Mouse (Mus musculus): ENCODE results near the gene Tmem54.
A peak's percentile ranks its signal among the peaks of the same experiment; 100 is the strongest.

Gene Tmem54

GRCm38 (mm10) chr4:129105356-129105755, at the start of gene Tmem54:
Gene Tmem54 (plus strand): TSS chr4:129105548.
- DNase-seq (ENCODE audit: low spot score in 2 of 2), result no peak

- no peak for DNase-seq (ENCODE audit: low spot score in 2 of 2)
These were observed 49.8 kb upstream of the Tmem54 start for GRCm38 (mm10) chr4:129055562-129055961.

GRCm38 (mm10) chr4:129057533-129058206, 47.7 kb upstream of the Tmem54 start:
- peak; percentile 98 to 99 for DNase-seq (ENCODE audit: low spot score in 2 of 2)

GRCm38 (mm10) chr4:129058207-129059092, 46.9 kb upstream of the Tmem54 start, which contains the start of gene Rnf19b:
Gene Rnf19b (plus strand): TSS chr4:129058271.
- peak; percentile 77 to 78 for DNase-seq (ENCODE audit: low spot score in 2 of 2)

- peak; percentile 54 for DNase-seq (ENCODE audit: low spot score in 2 of 2)
These were observed 46.2 kb upstream of the Tmem54 start for GRCm38 (mm10) chr4:129059125-129059551.

- no peak for DNase-seq (ENCODE audit: low spot score in 2 of 2)
These were observed 45.4 kb upstream of the Tmem54 start for GRCm38 (mm10) chr4:129059922-129060321.

GRCm38 (mm10) chr4:129061486-129061885, 43.9 kb upstream of the Tmem54 start:
- no peak for DNase-seq (ENCODE audit: low spot score in 2 of 2)

- DNase-seq (ENCODE audit: low spot score in 2 of 2), result no peak
These were observed 42.9 kb upstream of the Tmem54 start for GRCm38 (mm10) chr4:129062281-129063075.

GRCm38 (mm10) chr4:129065688-129066236, 39.6 kb upstream of the Tmem54 start:
- no peak for DNase-seq (ENCODE audit: low spot score in 2 of 2)

GRCm38 (mm10) chr4:129067638-129068415, 37.5 kb upstream of the Tmem54 start:
- no peak for DNase-seq (ENCODE audit: low spot score in 2 of 2)

- no peak for DNase-seq (ENCODE audit: low spot score in 2 of 2)
These were observed 36.5 kb upstream of the Tmem54 start for GRCm38 (mm10) chr4:129068848-129069247.

GRCm38 (mm10) chr4:129079126-129079525, 26.2 kb upstream of the Tmem54 start:
- no peak for DNase-seq (ENCODE audit: low spot score in 2 of 2)

- no peak for DNase-seq (ENCODE audit: low spot score in 2 of 2)
These were observed 24.3 kb upstream of the Tmem54 start for GRCm38 (mm10) chr4:129081041-129081440.

GRCm38 (mm10) chr4:129081512-129081911, 23.8 kb upstream of the Tmem54 start:
- DNase-seq (ENCODE audit: low spot score in 2 of 2), result no peak

GRCm38 (mm10) chr4:129081939-129082338, 23.4 kb upstream of the Tmem54 start:
- DNase-seq (ENCODE audit: low spot score in 2 of 2), result no peak

- peak; percentile 26 to 76 for DNase-seq (ENCODE audit: low spot score in 2 of 2)
These were observed 22.8 kb upstream of the Tmem54 start for GRCm38 (mm10) chr4:129082379-129083115.

GRCm38 (mm10) chr4:129084896-129085295, 20.5 kb upstream of the Tmem54 start:
- no peak for DNase-seq (ENCODE audit: low spot score in 2 of 2)

- peak; percentile 68 to 81 for DNase-seq (ENCODE audit: low spot score in 2 of 2)
These were observed 19.3 kb upstream of the Tmem54 start for GRCm38 (mm10) chr4:129086078-129086477.

- no peak for DNase-seq (ENCODE audit: low spot score in 2 of 2)
These were observed 17.5 kb upstream of the Tmem54 start for GRCm38 (mm10) chr4:129087850-129088249.

GRCm38 (mm10) chr4:129095276-129095675, 10.1 kb upstream of the Tmem54 start:
- no peak for DNase-seq (ENCODE audit: low spot score in 2 of 2)

Data from spleen, postnatal 10 days (tissue).